Mouse (Mus musculus) CH12.LX (cell line): ENCODE results near the gene Il5ra. TPM values are rescaled to one million over a fixed set of nuclear protein-coding genes. Genes with fewer than 3 reads are reported as not detected.
A peak's percentile ranks its signal among the peaks of the same experiment; 100 is the strongest.

Experiments used
- DNase-seq: peaks from one replicate; pipeline ENCODE4 v3.0.0-alpha.2; 2013; ENCODE audit errors: extremely low read depth
- H3K27ac ChIP-seq: 2 replicates; pipeline ENCODE4 v1.5.1; 2012; ENCODE audit warnings: low read depth, mild to moderate bottlenecking, control low read depth, moderate library complexity; ENCODE audit not compliant: insufficient read depth
- H3K27me3 ChIP-seq: replicated peaks from 2 replicates; pipeline ENCODE3; 2012; ENCODE audit warnings: inconsistent platforms
- H3K36me3 ChIP-seq, 2 experiments: replicated peaks in 1 of 2; 2 replicates each; pipeline versions ENCODE3 to v1.6.1; 2012; ENCODE audit warnings: inconsistent platforms in 1 of 2, low read length in 1 of 2, mild to moderate bottlenecking in 1 of 2, mixed read lengths in 1 of 2, moderate library complexity in 1 of 2; ENCODE audit not compliant: control insufficient read depth in 1 of 2, insufficient read depth in 1 of 2
- H3K4me1 ChIP-seq, 2 experiments: 2 replicates each; pipeline ENCODE4 v1.6.1; 2012; ENCODE audit warnings: inconsistent platforms in 1 of 2, moderate library complexity in 1 of 2; ENCODE audit not compliant: insufficient read depth in 2 of 2, control insufficient read depth in 1 of 2
- H3K4me2 ChIP-seq: 2 replicates; pipeline ENCODE4 v1.6.1; 2012; ENCODE audit warnings: low read depth, mild to moderate bottlenecking, control low read depth; ENCODE audit not compliant: poor library complexity, insufficient read depth, severe bottlenecking
- H3K4me3 ChIP-seq, 3 experiments: fragments of 150-350 bp in 1 of 3; sonication (generic) in 1 of 3; replicated peaks in 1 of 3; 2 replicates each; pipeline versions ENCODE3 to v1.5.1; 2011 to 2012; ENCODE audit warnings: low read depth in 2 of 3, low read length in 2 of 3, mild to moderate bottlenecking in 2 of 3, moderate library complexity in 2 of 3, control low read depth in 1 of 3, improper control_type of control experiment in 1 of 3, inconsistent platforms in 1 of 3, mixed read lengths in 1 of 3; ENCODE audit not compliant: poor library complexity in 1 of 3
- H3K79me2 ChIP-seq: replicated peaks from 2 replicates; pipeline ENCODE4 v1.6.1; 2012; ENCODE audit warnings: mild to moderate bottlenecking, moderate library complexity; ENCODE audit not compliant: control insufficient read depth, poor library complexity, insufficient read depth, severe bottlenecking; ENCODE audit errors: extremely low read depth
- H3K9ac ChIP-seq: 2 replicates; pipeline ENCODE4 v1.6.1; 2012; ENCODE audit warnings: low read depth, mild to moderate bottlenecking, control low read depth, moderate library complexity; ENCODE audit not compliant: insufficient read depth
- H3K9me3 ChIP-seq: replicated peaks from 2 replicates; pipeline ENCODE3; 2012; ENCODE audit warnings: low read length, inconsistent platforms, mixed read lengths
- BHLHE40 ChIP-seq: IDR thresholded peaks from 2 replicates; pipeline ENCODE4 v1.6.1; 2011; ENCODE audit warnings: mild to moderate bottlenecking, low read depth, low read length, improper control_type of control experiment
- CHD1 ChIP-seq: IDR thresholded peaks from 2 replicates; pipeline ENCODE4 v1.6.1; 2012; ENCODE audit warnings: low read depth, low read length, improper control_type of control experiment, inconsistent platforms
- CHD2 ChIP-seq: IDR thresholded peaks from 2 replicates; pipeline ENCODE4 v1.6.1; 2011; ENCODE audit warnings: low read length, improper control_type of control experiment
- CTCF ChIP-seq, 2 experiments: IDR thresholded peaks in 1 of 2; conservative IDR thresholded peaks in 1 of 2; 2 replicates each; pipeline ENCODE4 v1.5.1; 2011 to 2012; ENCODE audit warnings: low read depth in 2 of 2, low read length in 2 of 2, improper control_type of control experiment in 1 of 2, inconsistent platforms in 1 of 2, mild to moderate bottlenecking in 1 of 2, moderate library complexity in 1 of 2
- E2F4 ChIP-seq: IDR thresholded peaks from 2 replicates; pipeline ENCODE4 v1.6.1; 2011; ENCODE audit warnings: low read depth, low read length, improper control_type of control experiment; ENCODE audit not compliant: insufficient replicate concordance
- ELF1 ChIP-seq: IDR thresholded peaks from 2 replicates; pipeline ENCODE4 v1.6.1; 2014; ENCODE audit warnings: low read depth, mild to moderate bottlenecking, inconsistent platforms, low read length, improper control_type of control experiment
- EP300 ChIP-seq: IDR thresholded peaks from 2 replicates; pipeline ENCODE4 v1.6.1; 2011; ENCODE audit warnings: low read length, improper control_type of control experiment
- ETS1 ChIP-seq: conservative IDR thresholded peaks from 2 replicates; pipeline ENCODE4 v1.6.1; 2012; ENCODE audit warnings: low read depth, mild to moderate bottlenecking, inconsistent platforms, low read length, improper control_type of control experiment, moderate library complexity
- GABPA ChIP-seq: IDR thresholded peaks from 2 replicates; pipeline ENCODE4 v1.6.1; 2012; ENCODE audit warnings: low read depth, low read length, improper control_type of control experiment, inconsistent platforms; ENCODE audit not compliant: insufficient replicate concordance
- HCFC1 ChIP-seq: IDR thresholded peaks from 2 replicates; pipeline ENCODE4 v1.6.1; 2012; ENCODE audit warnings: low read depth, mild to moderate bottlenecking, inconsistent platforms, low read length, improper control_type of control experiment
- IRF4 ChIP-seq: IDR thresholded peaks from 2 replicates; pipeline ENCODE4 v1.6.1; 2014; ENCODE audit warnings: low read depth, mild to moderate bottlenecking, inconsistent platforms, low read length, improper control_type of control experiment
- JUN ChIP-seq: IDR thresholded peaks from 2 replicates; pipeline ENCODE4 v1.6.1; 2011; ENCODE audit warnings: low read depth, mild to moderate bottlenecking, low read length, improper control_type of control experiment, moderate library complexity; ENCODE audit not compliant: insufficient read depth
- JUND ChIP-seq: conservative IDR thresholded peaks from 2 replicates; pipeline ENCODE4 v1.6.1; 2011; ENCODE audit warnings: low read depth, low read length, improper control_type of control experiment
- KAT2A ChIP-seq: IDR thresholded peaks from 2 replicates; pipeline ENCODE4 v1.6.1; 2012; ENCODE audit warnings: low read length, improper control_type of control experiment, inconsistent platforms; ENCODE audit not compliant: insufficient replicate concordance
- MAFK ChIP-seq: IDR thresholded peaks from 2 replicates; pipeline ENCODE4 v1.6.1; 2011; ENCODE audit warnings: low read length, improper control_type of control experiment; ENCODE audit not compliant: insufficient replicate concordance
- MAX ChIP-seq: IDR thresholded peaks from 2 replicates; pipeline ENCODE4 v1.6.1; 2011; ENCODE audit warnings: low read length, improper control_type of control experiment
- MAZ ChIP-seq: IDR thresholded peaks from 2 replicates; pipeline ENCODE4 v1.6.1; 2012; ENCODE audit warnings: low read depth, mild to moderate bottlenecking, inconsistent platforms, low read length, improper control_type of control experiment, moderate library complexity
- MEF2A ChIP-seq: IDR thresholded peaks from 2 replicates; pipeline ENCODE4 v1.6.1; 2014; ENCODE audit warnings: low read depth, mild to moderate bottlenecking, inconsistent platforms, low read length, improper control_type of control experiment, borderline replicate concordance
- MXI1 ChIP-seq: IDR thresholded peaks from 2 replicates; pipeline ENCODE4 v1.6.1; 2011; ENCODE audit warnings: mild to moderate bottlenecking, low read depth, low read length, improper control_type of control experiment
- MYC ChIP-seq: IDR thresholded peaks from 2 replicates; pipeline ENCODE4 v1.6.1; 2011; ENCODE audit warnings: low read depth, mild to moderate bottlenecking, improper control_type of control experiment, low read length
- NELFE ChIP-seq: IDR thresholded peaks from 2 replicates; pipeline ENCODE4 v1.6.1; 2011; ENCODE audit warnings: low read depth, low read length, improper control_type of control experiment
- NRF1 ChIP-seq: IDR thresholded peaks from 2 replicates; pipeline ENCODE4 v1.6.1; 2014; ENCODE audit warnings: low read depth, mild to moderate bottlenecking, inconsistent platforms, low read length, improper control_type of control experiment, moderate library complexity
- PAX5 ChIP-seq: IDR thresholded peaks from 2 replicates; pipeline ENCODE4 v1.6.1; 2012; ENCODE audit warnings: low read length, inconsistent platforms, mixed read lengths
- POLR2A ChIP-seq: IDR thresholded peaks from 2 replicates; pipeline ENCODE4 v1.6.1; 2011; ENCODE audit warnings: low read depth, mild to moderate bottlenecking, improper control_type of control experiment, low read length
- POLR2AphosphoS2 ChIP-seq: IDR thresholded peaks from 2 replicates; pipeline ENCODE4 v1.6.1; 2011; ENCODE audit warnings: low read depth, low read length, improper control_type of control experiment
- RAD21 ChIP-seq: IDR thresholded peaks from 2 replicates; pipeline ENCODE4 v1.6.1; 2011; ENCODE audit warnings: low read depth, mild to moderate bottlenecking, low read length, improper control_type of control experiment, moderate library complexity
- RCOR1 ChIP-seq: conservative IDR thresholded peaks from 2 replicates; pipeline ENCODE4 v1.6.1; 2012; ENCODE audit warnings: low read depth, mild to moderate bottlenecking, inconsistent platforms, low read length, improper control_type of control experiment
- SIN3A ChIP-seq: IDR thresholded peaks from 2 replicates; pipeline ENCODE4 v1.6.1; 2012; ENCODE audit warnings: low read length, improper control_type of control experiment, inconsistent platforms
- SMC3 ChIP-seq: IDR thresholded peaks from 2 replicates; pipeline ENCODE4 v1.6.1; 2011; ENCODE audit warnings: low read depth, low read length, improper control_type of control experiment
- TCF12 ChIP-seq: IDR thresholded peaks from 2 replicates; pipeline ENCODE4 v1.6.1; 2014; ENCODE audit warnings: low read depth, mild to moderate bottlenecking, inconsistent platforms, low read length, improper control_type of control experiment
- UBTF ChIP-seq: IDR thresholded peaks from 2 replicates; pipeline ENCODE4 v1.6.1; 2012; ENCODE audit warnings: low read depth, mild to moderate bottlenecking, inconsistent platforms, low read length, improper control_type of control experiment, moderate library complexity
- USF1 ChIP-seq: IDR thresholded peaks from 2 replicates; pipeline ENCODE4 v1.6.1; 2014; ENCODE audit warnings: low read depth, mild to moderate bottlenecking, inconsistent platforms, low read length, improper control_type of control experiment
- USF2 ChIP-seq: conservative IDR thresholded peaks from 2 replicates; pipeline ENCODE4 v1.6.1; 2011; ENCODE audit warnings: low read depth, low read length, improper control_type of control experiment
- ZC3H11A ChIP-seq: IDR thresholded peaks from 2 replicates; pipeline ENCODE4 v1.6.1; 2012; ENCODE audit warnings: low read depth, mild to moderate bottlenecking, inconsistent platforms, low read length, improper control_type of control experiment
- ZKSCAN1 ChIP-seq: IDR thresholded peaks from 2 replicates; pipeline ENCODE4 v1.6.1; 2012; ENCODE audit warnings: low read depth, inconsistent platforms, low read length, improper control_type of control experiment, borderline replicate concordance
- ZMIZ1 ChIP-seq: IDR thresholded peaks from 2 replicates; pipeline ENCODE4 v1.6.1; 2012; ENCODE audit warnings: low read depth, mild to moderate bottlenecking, inconsistent platforms, low read length, improper control_type of control experiment
- ZNF384 ChIP-seq: IDR thresholded peaks from 2 replicates; pipeline ENCODE4 v1.6.1; 2012; ENCODE audit warnings: low read depth, low read length, improper control_type of control experiment, inconsistent platforms
- dilution Hi-C: fragments of 300-500 bp; cut with MboI; formaldehyde crosslinking; loops from 2 replicates; pipeline ENCODE4 v1.14.3; 2020; ENCODE audit warnings: low sequenced_read_pairs; ENCODE audit not compliant: extremely low pct_unique_long_range_greater_than_20kb, extremely low pct_ligation_motif_present
- in situ Hi-C: fragments of 300-500 bp; cut with MboI; formaldehyde crosslinking; loops from 3 replicates; pipeline ENCODE4 v1.14.3; 2019; ENCODE audit warnings: low sequenced_read_pairs, low pct_ligation_motif_present, low pct_unique_long_range_greater_than_20kb, mixed read lengths
- polyA plus RNA-seq: library from polyadenylated mRNA; unstranded; fragments of >175 nt; gene quantifications from 2 replicates; pipeline ENCODE4 v1.2.1, GENCODE M21; 2012; ENCODE audit warnings: low read depth; ENCODE audit not compliant: insufficient read length
- total RNA-seq, 2 experiments: library from RNA; depleted of rRNA; stranded (reverse); fragments of 300-350 nt in 1 of 2; fragments of >200 nt in 1 of 2; gene quantifications; 2 replicates each; pipeline ENCODE4 v1.2.3; 2012 to 2014

Gene Il5ra
- total and polyA plus RNA-seq, 3 experiments: 65.0 to 119 (median 70.2) TPM

GRCm38 (mm10) chr6:106791429-106791828 lies 42.6 kb upstream of the Il5ra start:
- no peaks in the 10 kb centered on the region for H3K27me3 ChIP-seq
- H3K9me3 ChIP-seq: peaks cover 4% of the 10 kb centered on the region
- H3K27ac ChIP-seq: no peak overlapping the region
- peak overlapping the region in 1 of 3 experiments; percentile 10 for H3K4me3 ChIP-seq
- no peak for TF ChIP-seq NRF1
- TF ChIP-seq MXI1: peak; percentile 63; the same call in 1 of the 2 replicates
- TF ChIP-seq MEF2A: peak; percentile 65
- TF ChIP-seq CHD1: no peak
- TF ChIP-seq SMC3: no peak
- no peak for TF ChIP-seq KAT2A
- peak; percentile 74 for TF ChIP-seq EP300
- no peak for TF ChIP-seq ELF1
- no peak for TF ChIP-seq CTCF (conservative IDR thresholded peaks at IDR 0.05 in 1 of 2, IDR thresholded peaks at IDR 0.05 in 1 of 2; ENCODE audit: low read depth in 2 of 2, low read length in 2 of 2)
- TF ChIP-seq BHLHE40: peak; percentile 48
- TF ChIP-seq CHD2: 0 out of 2 replicates have a peak, but pooled peaks have one; percentile 30
- TF ChIP-seq JUND: no peak
- TF ChIP-seq JUN: no peak
- TF ChIP-seq MYC: 0 out of 2 replicates have a peak, but pooled peaks have one; percentile 32
- no peak for TF ChIP-seq ZKSCAN1
- no peak for TF ChIP-seq ZC3H11A
- TF ChIP-seq USF2: no peak
- peak; percentile 35; the same call in 1 of the 2 replicates for TF ChIP-seq HCFC1
- TF ChIP-seq E2F4: no peak
- no peak for TF ChIP-seq RCOR1
- peak; percentile 70 for TF ChIP-seq MAZ
- TF ChIP-seq RAD21: no peak
- peak; percentile 84 for TF ChIP-seq ZNF384
- TF ChIP-seq ZMIZ1: no peak
- TF ChIP-seq UBTF: no peak
- no peak for TF ChIP-seq PAX5
- TF ChIP-seq NELFE: no peak
- peak; percentile 51; the same call in 1 of the 2 replicates for TF ChIP-seq MAFK
- TF ChIP-seq POLR2AphosphoS2: no peak
- peak; percentile 71 for TF ChIP-seq SIN3A
- TF ChIP-seq POLR2A: no peak
- TF ChIP-seq GABPA: no peak
- TF ChIP-seq ETS1: peak; percentile 44; the same call in 1 of the 2 replicates
- TF ChIP-seq MAX: 0 out of 2 replicates have a peak, but pooled peaks have one; percentile 27
- no peak for TF ChIP-seq TCF12
- TF ChIP-seq USF1: no peak
- peak; percentile 70 for TF ChIP-seq IRF4
- peaks cover 36% of the 10 kb centered on the region for H3K79me2 ChIP-seq
- DNase-seq: no peak
- peaks cover 3 to 55% of the 10 kb centered on the region in 2 experiments; a peak in 3 of 4 replicates for H3K4me1 ChIP-seq
- H3K36me3 ChIP-seq: peaks cover 14 to 44% of the 10 kb centered on the region in 2 experiments
- in situ Hi-C loops: loop anchor here (5.0 kb wide), 1 partner anchor 129 kb away; no protein-coding TSS in a partner anchor
- H3K9ac ChIP-seq: peak overlapping the region; percentile 63
- dilution Hi-C loops: no loop called here
- peak overlapping the region; percentile 76; the same call in 1 of the 2 replicates for H3K4me2 ChIP-seq
